Mouse (Mus musculus) heart, adult 8-10 months (tissue): ENCODE measurements around the gene B230217C12Rik. TPM values are rescaled to one million over a fixed set of nuclear protein-coding genes. Genes with fewer than 3 reads are reported as not detected.

Experiments used
- DNase-seq: peaks from one replicate; pipeline ENCODE4 v3.0.0; 2022; ENCODE audit warnings: low spot score
- total RNA-seq, 4 experiments: library from RNA; stranded (reverse); gene quantifications; 2 replicates each; pipeline ENCODE4 v1.2.4; 2022

The B230217C12Rik gene
- total RNA-seq: 1 to 10 TPM in 1 of 4 experiments, under 1 TPM in 3; 0.22 to 1.7 (median 0.51) TPM

- no peak for DNase-seq
Measured at GRCm38 (mm10) chr11:97840539-97840954, at the start of gene B230217C12Rik. B230217C12Rik (plus strand) TSS chr11:97840780.

- peak; percentile 78 for DNase-seq
Measured at GRCm38 (mm10) chr11:97793165-97793564, 47.4 kb upstream of the B230217C12Rik start.

- DNase-seq: peak; percentile 85
Measured at GRCm38 (mm10) chr11:97796910-97797309, 43.7 kb upstream of the B230217C12Rik start.

- no peak for DNase-seq
Measured at GRCm38 (mm10) chr11:97797369-97798082, 43.1 kb upstream of the B230217C12Rik start.

- DNase-seq: no peak
Measured at GRCm38 (mm10) chr11:97798083-97798435, 42.5 kb upstream of the B230217C12Rik start.

- peak; percentile 90 for DNase-seq
Measured at GRCm38 (mm10) chr11:97798782-97799145, 41.8 kb upstream of the B230217C12Rik start, which contains the start of gene Lasp1. Lasp1 (plus strand) TSS chr11:97799000.

GRCm38 (mm10) chr11:97799146-97799993, 41.2 kb upstream of the B230217C12Rik start:
- peak; percentile 89 for DNase-seq

GRCm38 (mm10) chr11:97799994-97800690, 40.4 kb upstream of the B230217C12Rik start:
- no peak for DNase-seq

GRCm38 (mm10) chr11:97800691-97801408, 39.7 kb upstream of the B230217C12Rik start:
- DNase-seq: no peak

- no peak for DNase-seq
Measured at GRCm38 (mm10) chr11:97801409-97802193, 39.0 kb upstream of the B230217C12Rik start.

- no peak for DNase-seq
Measured at GRCm38 (mm10) chr11:97802194-97802470, 38.4 kb upstream of the B230217C12Rik start.

GRCm38 (mm10) chr11:97802495-97802894, 38.1 kb upstream of the B230217C12Rik start:
- no peak for DNase-seq

- no peak for DNase-seq
Measured at GRCm38 (mm10) chr11:97803847-97804246, 36.7 kb upstream of the B230217C12Rik start.

- no peak for DNase-seq
Measured at GRCm38 (mm10) chr11:97804841-97805661, 35.5 kb upstream of the B230217C12Rik start.

GRCm38 (mm10) chr11:97805662-97806612, 34.6 kb upstream of the B230217C12Rik start:
- DNase-seq: no peak

- no peak for DNase-seq
Measured at GRCm38 (mm10) chr11:97806613-97806964, 34.0 kb upstream of the B230217C12Rik start.

- no peak for DNase-seq
Measured at GRCm38 (mm10) chr11:97807626-97808025, 33.0 kb upstream of the B230217C12Rik start.

GRCm38 (mm10) chr11:97808093-97808492, 32.5 kb upstream of the B230217C12Rik start:
- no peak for DNase-seq
